Mouse (Mus musculus): ENCODE measurements around the gene Faf1.

- TF ChIP-seq GATA1 (IDR thresholded peaks at IDR 0.05; ENCODE audit: borderline replicate concordance, low read length) (no peak), FLI1 (IDR thresholded peaks at IDR 0.05; ENCODE audit: low read length) (no peak)
These were observed 7.2 kb downstream of the Faf1 start for GRCm38 (mm10) chr4:109683561-109683960.

Measured in megakaryocyte, embryonic 14.5 days (primary cell).